Mouse (Mus musculus): ENCODE data around the gene Retn. TPM values are rescaled to one million over a fixed set of nuclear protein-coding genes. Genes with fewer than 3 reads are reported as not detected.

Gene Retn
- polyA plus RNA-seq, 1 experiment from 2014 or later, result 0.57 TPM

DNA sequence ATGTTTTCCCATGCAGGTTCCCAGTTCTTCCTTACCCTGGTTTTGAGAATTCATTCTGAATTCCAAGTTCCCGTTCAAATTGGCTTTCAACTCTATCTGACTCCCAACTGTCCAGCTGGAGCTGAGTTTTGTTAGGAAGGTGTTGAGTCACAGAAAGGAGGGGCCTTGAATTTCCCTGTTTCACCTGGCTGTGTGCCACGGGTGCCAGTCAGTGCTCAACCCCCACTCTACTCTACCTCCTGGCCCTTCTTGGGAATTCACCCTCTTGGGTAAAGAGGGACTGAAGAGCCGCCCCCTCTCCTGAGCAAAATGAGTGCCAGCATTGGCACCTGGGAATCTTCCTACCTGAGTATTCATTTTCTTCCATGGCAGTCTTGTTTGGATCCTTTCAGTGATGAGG lies 35.2 kb downstream of the Retn start:
- ATAC-seq (replicated peaks), result no peak
- Histone ChIP-seq H3K27me3 (replicated peaks) (no peaks in the 10 kb centered on the region), H3K4me3 (no peak overlapping the region), H3K4me1 (no peaks in the 10 kb centered on the region), H3K9ac (no peak overlapping the region), H3K27ac (no peak overlapping the region), H3K4me2 (no peak overlapping the region), H3K9me3 (no peaks in the 10 kb centered on the region), H3K36me3 (replicated peaks) (no peaks in the 10 kb centered on the region)
- WGBS, result 80% methylated on average over 3 of the region's 3 CpGs

- Histone ChIP-seq H3K4me2 (no peak within 1 kb of the TSS), H3K27ac (no peak within 1 kb of the TSS), H3K4me3 (no peak within 1 kb of the TSS), H3K36me3 (replicated peaks) (no peaks in the 10 kb centered on the region), H3K9ac (no peak within 1 kb of the TSS), H3K9me3 (no peaks in the 10 kb centered on the region), H3K27me3 (replicated peaks) (no peaks in the 10 kb centered on the region), H3K4me1 (no peaks in the 10 kb centered on the region)
- no peak for ATAC-seq (replicated peaks)
- 90% methylated on average over 3 of the region's 3 CpGs for whole genome bisulfite sequencing
Measured at GRCm38 (mm10) chr8:3694121-3694520, 38.6 kb downstream of the Retn start, which contains the start of gene Fcer2a. Gene Fcer2a (minus strand): TSS chr8:3694175.

GRCm38 (mm10) chr8:3701491-3701890 lies 45.9 kb downstream of the Retn start:
- Histone ChIP-seq H3K27ac (no peak overlapping the region), H3K36me3 (replicated peaks) (no peaks in the 10 kb centered on the region), H3K4me2 (no peak overlapping the region), H3K4me3 (no peak overlapping the region), H3K4me1 (no peaks in the 10 kb centered on the region), H3K9ac (no peak overlapping the region), H3K27me3 (replicated peaks) (no peaks in the 10 kb centered on the region), H3K9me3 (no peaks in the 10 kb centered on the region)
- ATAC-seq (replicated peaks), result no peak
- 100% methylated on average over 1 of the region's 1 CpGs for WGBS

DNA sequence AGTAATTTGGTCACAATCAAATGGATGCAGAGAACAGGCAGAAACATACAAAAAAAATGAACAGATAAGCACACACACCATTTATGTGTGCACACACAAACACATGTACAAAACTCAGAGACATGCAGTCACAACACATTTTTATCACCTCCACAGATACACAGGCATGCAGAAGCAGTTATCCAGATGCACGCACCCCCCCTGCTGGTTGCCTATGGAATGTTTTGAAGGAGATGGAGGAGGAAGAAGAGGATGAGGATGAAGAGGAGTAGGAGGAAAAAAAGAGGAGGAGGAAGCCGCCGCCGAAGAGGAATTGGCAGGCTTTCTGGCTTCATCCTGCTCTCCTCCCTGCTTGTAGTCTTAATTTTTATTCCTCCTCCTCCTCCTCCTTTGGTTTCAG lies 50.1 kb downstream of the Retn start:
- H3K27ac ChIP-seq, result no peak overlapping the region
- no peaks in the 10 kb centered on the region for H3K4me1 ChIP-seq
- no peaks in the 10 kb centered on the region for H3K27me3 ChIP-seq (replicated peaks)
- ATAC-seq (replicated peaks), result no peak
- no peak overlapping the region for H3K9ac ChIP-seq
- no peak overlapping the region for H3K4me2 ChIP-seq
- no peaks in the 10 kb centered on the region for H3K36me3 ChIP-seq (replicated peaks)
- no peak overlapping the region for H3K4me3 ChIP-seq
- H3K9me3 ChIP-seq, result no peaks in the 10 kb centered on the region
- WGBS, result 56% methylated on average over 4 of the region's 4 CpGs

GRCm38 (mm10) chr8:3707611-3708010 lies 52.0 kb downstream of the Retn start:
- H3K27ac ChIP-seq, result no peak overlapping the region
- H3K36me3 ChIP-seq (replicated peaks), result no peaks in the 10 kb centered on the region
- H3K9me3 ChIP-seq, result no peaks in the 10 kb centered on the region
- no peaks in the 10 kb centered on the region for H3K27me3 ChIP-seq (replicated peaks)
- no peak overlapping the region for H3K4me2 ChIP-seq
- ATAC-seq (replicated peaks), result no peak
- no peak overlapping the region for H3K4me3 ChIP-seq
- H3K9ac ChIP-seq, result no peak overlapping the region
- 73% methylated on average over 7 of the region's 7 CpGs for WGBS
- no peaks in the 10 kb centered on the region for H3K4me1 ChIP-seq

Other genes starting within 250 kb of the Retn start
- gene Pex11g, start 188.1 kb upstream of the Retn start, polyA plus RNA-seq (2015; fragmentation: Nextera tagmentation; extraction: Ambion mirVana), result 4.9 and 5.4 TPM in 2 replicates
- 0.23 and 0.49 TPM in 2 replicates for gene Tex45, start 184.9 kb upstream of the Retn start, polyA plus RNA-seq (2015; fragmentation: Nextera tagmentation; extraction: Ambion mirVana)
- gene Zfp358, start 162.6 kb upstream of the Retn start, polyA plus RNA-seq (2015; fragmentation: Nextera tagmentation; extraction: Ambion mirVana), result 83.9 and 89.2 TPM in 2 replicates
- 126 and 130 TPM in 2 replicates for gene Mcoln1, start 155.3 kb upstream of the Retn start, polyA plus RNA-seq (2015; fragmentation: Nextera tagmentation; extraction: Ambion mirVana)
- 42.5 and 45.5 TPM in 2 replicates for gene Pnpla6, start 140.4 kb upstream of the Retn start, polyA plus RNA-seq (2015; fragmentation: Nextera tagmentation; extraction: Ambion mirVana)
- gene C330021F23Rik, start 87.8 kb upstream of the Retn start, polyA plus RNA-seq (2015; fragmentation: Nextera tagmentation; extraction: Ambion mirVana), result 0.43 and 0.57 TPM in 2 replicates
- gene Camsap3, start 68.5 kb upstream of the Retn start, polyA plus RNA-seq (2015; fragmentation: Nextera tagmentation; extraction: Ambion mirVana), result 51.8 and 53.5 TPM in 2 replicates
- gene Xab2, start 34.5 kb upstream of the Retn start, polyA plus RNA-seq (2015; fragmentation: Nextera tagmentation; extraction: Ambion mirVana), result 54.2 and 58.7 TPM in 2 replicates
- gene Pet100, start 34.2 kb upstream of the Retn start, polyA plus RNA-seq (2015; fragmentation: Nextera tagmentation; extraction: Ambion mirVana), result 73.4 and 84.0 TPM in 2 replicates
- 2.3 and 6.0 TPM in 2 replicates for gene Pcp2, start 30.2 kb upstream of the Retn start, polyA plus RNA-seq (2015; fragmentation: Nextera tagmentation; extraction: Ambion mirVana)
- 40.5 and 52.9 TPM in 2 replicates for gene Stxbp2, start 24.8 kb upstream of the Retn start, polyA plus RNA-seq (2015; fragmentation: Nextera tagmentation; extraction: Ambion mirVana)
- 0.15 and 0.26 TPM in 2 replicates for gene Mcemp1, start 10.0 kb downstream of the Retn start, polyA plus RNA-seq (2015; fragmentation: Nextera tagmentation; extraction: Ambion mirVana)
- 18.3 and 19.0 TPM in 2 replicates for gene Fcor, start 16.6 kb downstream of the Retn start, polyA plus RNA-seq (2015; fragmentation: Nextera tagmentation; extraction: Ambion mirVana)
- gene Trappc5, start 20.5 kb downstream of the Retn start, polyA plus RNA-seq (2015; fragmentation: Nextera tagmentation; extraction: Ambion mirVana), result 66.6 and 68.4 TPM in 2 replicates
- gene Fcer2a, start 38.4 kb downstream of the Retn start, polyA plus RNA-seq (2015; fragmentation: Nextera tagmentation; extraction: Ambion mirVana), result 0.41 and 0.57 TPM in 2 replicates
- not detected in 2 replicates for gene Clec4g, start 64.9 kb downstream of the Retn start, polyA plus RNA-seq (2015; fragmentation: Nextera tagmentation; extraction: Ambion mirVana)
- gene Cd209a, start 93.2 kb downstream of the Retn start, polyA plus RNA-seq (2015; fragmentation: Nextera tagmentation; extraction: Ambion mirVana), result 0.23 TPM in 1 of 2 replicates, not detected in the other
- not detected in 2 replicates for gene Cd209e, start 198.5 kb downstream of the Retn start, polyA plus RNA-seq (2015; fragmentation: Nextera tagmentation; extraction: Ambion mirVana)
- not detected in 2 replicates for gene Cd209d, start 222.8 kb downstream of the Retn start, polyA plus RNA-seq (2015; fragmentation: Nextera tagmentation; extraction: Ambion mirVana)